Mouse (Mus musculus) heart, embryonic 16.5 days (tissue): ENCODE results near the gene Cd81. TPM values are rescaled to one million over a fixed set of nuclear protein-coding genes. Genes with fewer than 3 reads are reported as not detected.
A peak's percentile ranks its signal among the peaks of the same experiment; 100 is the strongest.

Experiments used
- ATAC-seq: fragments of 200-750 bp; cut with Nextera tagmentation; replicated peaks from 2 replicates; pipeline ENCODE4 v1.8.0; 2017; ENCODE audit warnings: moderate number of reproducible peaks; ENCODE audit not compliant: insufficient read depth, low FRiP score; ENCODE audit errors: extremely low read depth
- H3K27ac ChIP-seq: fragments of 300-500 bp; sonication (generic); 2 replicates; pipeline ENCODE4 v1.5.1; 2014; ENCODE audit warnings: mild to moderate bottlenecking, low read length, control low read depth, moderate library complexity
- H3K27me3 ChIP-seq: fragments of 300-500 bp; sonication (generic); 2 replicates; pipeline ENCODE4 v1.6.1; 2014; ENCODE audit warnings: low read length, mixed read lengths; ENCODE audit not compliant: control insufficient read depth, insufficient read depth
- H3K36me3 ChIP-seq: fragments of 300-500 bp; sonication (generic); 2 replicates; pipeline ENCODE4 v1.6.1; 2014; ENCODE audit not compliant: control insufficient read depth, insufficient read depth
- H3K4me1 ChIP-seq: fragments of 300-500 bp; sonication (generic); 2 replicates; pipeline ENCODE4 v1.6.1; 2014; ENCODE audit warnings: low read length, mixed read lengths; ENCODE audit not compliant: control insufficient read depth, insufficient read depth
- H3K4me2 ChIP-seq: fragments of 300-500 bp; sonication (generic); 2 replicates; pipeline ENCODE4 v1.6.1; 2014; ENCODE audit warnings: low read depth, mild to moderate bottlenecking, control low read depth, low read length
- H3K4me3 ChIP-seq: fragments of 300-500 bp; sonication (generic); 2 replicates; pipeline ENCODE4 v1.5.1; 2014; ENCODE audit warnings: mild to moderate bottlenecking, control low read depth, low read length
- H3K9ac ChIP-seq: fragments of 300-500 bp; sonication (generic); 2 replicates; pipeline ENCODE4 v1.6.1; 2014; ENCODE audit warnings: low read length, control low read depth
- H3K9me3 ChIP-seq: fragments of 300-500 bp; sonication (generic); replicated peaks from 2 replicates; pipeline ENCODE4 v1.6.1; 2016; ENCODE audit warnings: low read length; ENCODE audit not compliant: control insufficient read depth
- WGBS: fragments of 180-500 bp; shearing (Covaris S2); extraction: QIAGEN DNeasy Blood & Tissue Kit; methylation state at CpG from one replicate; pipeline ENCODE4 v1.1.7; 2014; 5-methylcytosine and 5-hydroxymethylcytosine counted together
- polyA plus RNA-seq: library from polyadenylated mRNA; unstranded; fragments of >200 nt; fragmentation: Nextera tagmentation; extraction: Ambion mirVana; gene quantifications from 2 replicates; pipeline ENCODE4 v1.2.1, GENCODE M21; 2015

Gene Cd81
- polyA plus RNA-seq, 1 experiment from 2014 or later = 878 TPM

GRCm38 (mm10) chr7:143053008-143053899, 715 bp downstream of the Cd81 start:
- Histone ChIP-seq H3K9me3 (no peaks in the 10 kb centered on the region), H3K4me1 (peaks cover 71% of the 10 kb centered on the region), H3K4me2 (peak overlapping the region; percentile 94), H3K36me3 (no peaks in the 10 kb centered on the region), H3K9ac (peak overlapping the region; percentile 97), H3K27ac (peak overlapping the region; percentile 96), H3K4me3 (peak overlapping the region; percentile 88), H3K27me3 (no peaks in the 10 kb centered on the region)
- peak; percentile 55 for ATAC-seq
- under 1% methylated on average over 46 of the region's 46 CpGs for WGBS

GRCm38 (mm10) chr7:143053961-143054611, 1.5 kb downstream of the Cd81 start:
- ATAC-seq = no peak
- Histone ChIP-seq H3K4me2 (peak overlapping the region; percentile 94), H3K9ac (peak overlapping the region; percentile 97), H3K36me3 (no peaks in the 10 kb centered on the region), H3K27ac (peak overlapping the region; percentile 96), H3K9me3 (no peaks in the 10 kb centered on the region), H3K4me1 (peaks cover 78% of the 10 kb centered on the region), H3K4me3 (peak overlapping the region; percentile 88), H3K27me3 (no peaks in the 10 kb centered on the region)
- WGBS = 12% methylated on average over 11 of the region's 11 CpGs

GRCm38 (mm10) chr7:143054612-143054965, 2.0 kb downstream of the Cd81 start:
- Histone ChIP-seq H3K27ac (peak overlapping the region; percentile 96), H3K4me1 (peaks cover 78% of the 10 kb centered on the region), H3K4me2 (peak overlapping the region; percentile 94), H3K9me3 (no peaks in the 10 kb centered on the region), H3K4me3 (peak overlapping the region; percentile 88), H3K36me3 (no peaks in the 10 kb centered on the region), H3K27me3 (no peaks in the 10 kb centered on the region), H3K9ac (peak overlapping the region; percentile 97)
- no peak for ATAC-seq
- 40% methylated on average over 3 of the region's 3 CpGs for WGBS

- H3K36me3 ChIP-seq = no peaks in the 10 kb centered on the region
- WGBS = 61% methylated on average over 3 of the region's 3 CpGs
- no peaks in the 10 kb centered on the region for H3K27me3 ChIP-seq
- H3K4me1 ChIP-seq = peaks cover 78% of the 10 kb centered on the region
- peak overlapping the region; percentile 94 for H3K4me2 ChIP-seq
- peak overlapping the region; percentile 97 for H3K9ac ChIP-seq
- H3K9me3 ChIP-seq = no peaks in the 10 kb centered on the region
- peak overlapping the region; percentile 96 for H3K27ac ChIP-seq
- no peak for ATAC-seq
- peak overlapping the region; percentile 88 for H3K4me3 ChIP-seq
Observed at GRCm38 (mm10) chr7:143055001-143055400, 2.5 kb downstream of the Cd81 start.

GRCm38 (mm10) chr7:143055499-143056186, 3.1 kb downstream of the Cd81 start:
- H3K4me1 ChIP-seq = peaks cover 79% of the 10 kb centered on the region
- H3K27ac ChIP-seq = peak overlapping the region; percentile 58
- no peaks in the 10 kb centered on the region for H3K27me3 ChIP-seq
- H3K4me3 ChIP-seq = peak overlapping the region; percentile 88
- peaks cover under 1% of the 10 kb centered on the region; the same call in 1 of the 2 replicates for H3K36me3 ChIP-seq
- no peaks in the 10 kb centered on the region for H3K9me3 ChIP-seq
- ATAC-seq = no peak
- 46% methylated on average over 11 of the region's 11 CpGs for WGBS
- H3K9ac ChIP-seq = peak overlapping the region; percentile 97
- peak overlapping the region; percentile 94 for H3K4me2 ChIP-seq

GRCm38 (mm10) chr7:143057023-143057422, 4.5 kb downstream of the Cd81 start:
- peak overlapping the region; percentile 94 for H3K4me2 ChIP-seq
- no peaks in the 10 kb centered on the region for H3K9me3 ChIP-seq
- peaks cover 72% of the 10 kb centered on the region for H3K4me1 ChIP-seq
- no peaks in the 10 kb centered on the region for H3K27me3 ChIP-seq
- H3K4me3 ChIP-seq = peak overlapping the region; percentile 13
- H3K36me3 ChIP-seq = peaks cover 13% of the 10 kb centered on the region
- H3K27ac ChIP-seq = peak overlapping the region; percentile 99
- no peak for ATAC-seq
- peak overlapping the region; percentile 69 for H3K9ac ChIP-seq
- 55% methylated on average over 5 of the region's 5 CpGs for WGBS

GRCm38 (mm10) chr7:143057667-143058220, 5.2 kb downstream of the Cd81 start:
- no peaks in the 10 kb centered on the region for H3K27me3 ChIP-seq
- peak overlapping the region; percentile 94 for H3K4me2 ChIP-seq
- peaks cover 74% of the 10 kb centered on the region for H3K4me1 ChIP-seq
- H3K9me3 ChIP-seq = no peaks in the 10 kb centered on the region
- no peak for ATAC-seq
- peaks cover 20% of the 10 kb centered on the region for H3K36me3 ChIP-seq
- H3K27ac ChIP-seq = peak overlapping the region; percentile 99
- WGBS = 18% methylated on average over 9 of the region's 9 CpGs
- peak overlapping the region; percentile 13 for H3K4me3 ChIP-seq
- H3K9ac ChIP-seq = peak overlapping the region; percentile 69

GRCm38 (mm10) chr7:143058221-143058697, 5.7 kb downstream of the Cd81 start:
- Histone ChIP-seq H3K4me2 (peak overlapping the region; percentile 94), H3K4me1 (peaks cover 74% of the 10 kb centered on the region), H3K27me3 (no peaks in the 10 kb centered on the region), H3K27ac (peak overlapping the region; percentile 99), H3K9me3 (no peaks in the 10 kb centered on the region), H3K36me3 (peaks cover 25% of the 10 kb centered on the region), H3K4me3 (peak overlapping the region; percentile 13), H3K9ac (peak overlapping the region; percentile 69)
- WGBS = 20% methylated on average over 5 of the region's 5 CpGs
- peak; percentile 69 for ATAC-seq
